Mouse (Mus musculus) CH12.LX (cell line): ENCODE measurements around the gene Ralbp1. TPM values are rescaled to one million over a fixed set of nuclear protein-coding genes. Genes with fewer than 3 reads are reported as not detected.

Source experiments
- DNase-seq: peaks from one replicate; pipeline ENCODE4 v3.0.0-alpha.2; 2013; ENCODE audit errors: extremely low read depth
- H3K27ac ChIP-seq: 2 replicates; pipeline ENCODE4 v1.5.1; 2012; ENCODE audit warnings: low read depth, mild to moderate bottlenecking, control low read depth, moderate library complexity; ENCODE audit not compliant: insufficient read depth
- H3K27me3 ChIP-seq: replicated peaks from 2 replicates; pipeline ENCODE3; 2012; ENCODE audit warnings: inconsistent platforms
- H3K36me3 ChIP-seq, 2 experiments: replicated peaks in 1 of 2; 2 replicates each; pipeline versions ENCODE3 to v1.6.1; 2012; ENCODE audit warnings: inconsistent platforms in 1 of 2, low read length in 1 of 2, mild to moderate bottlenecking in 1 of 2, mixed read lengths in 1 of 2, moderate library complexity in 1 of 2; ENCODE audit not compliant: control insufficient read depth in 1 of 2, insufficient read depth in 1 of 2
- H3K4me1 ChIP-seq, 2 experiments: 2 replicates each; pipeline ENCODE4 v1.6.1; 2012; ENCODE audit warnings: inconsistent platforms in 1 of 2, moderate library complexity in 1 of 2; ENCODE audit not compliant: insufficient read depth in 2 of 2, control insufficient read depth in 1 of 2
- H3K4me2 ChIP-seq: 2 replicates; pipeline ENCODE4 v1.6.1; 2012; ENCODE audit warnings: low read depth, mild to moderate bottlenecking, control low read depth; ENCODE audit not compliant: poor library complexity, insufficient read depth, severe bottlenecking
- H3K4me3 ChIP-seq, 3 experiments: fragments of 150-350 bp in 1 of 3; sonication (generic) in 1 of 3; replicated peaks in 1 of 3; 2 replicates each; pipeline versions ENCODE3 to v1.5.1; 2011 to 2012; ENCODE audit warnings: low read depth in 2 of 3, low read length in 2 of 3, mild to moderate bottlenecking in 2 of 3, moderate library complexity in 2 of 3, control low read depth in 1 of 3, improper control_type of control experiment in 1 of 3, inconsistent platforms in 1 of 3, mixed read lengths in 1 of 3; ENCODE audit not compliant: poor library complexity in 1 of 3
- H3K79me2 ChIP-seq: replicated peaks from 2 replicates; pipeline ENCODE4 v1.6.1; 2012; ENCODE audit warnings: mild to moderate bottlenecking, moderate library complexity; ENCODE audit not compliant: control insufficient read depth, poor library complexity, insufficient read depth, severe bottlenecking; ENCODE audit errors: extremely low read depth
- H3K9ac ChIP-seq: 2 replicates; pipeline ENCODE4 v1.6.1; 2012; ENCODE audit warnings: low read depth, mild to moderate bottlenecking, control low read depth, moderate library complexity; ENCODE audit not compliant: insufficient read depth
- H3K9me3 ChIP-seq: replicated peaks from 2 replicates; pipeline ENCODE3; 2012; ENCODE audit warnings: low read length, inconsistent platforms, mixed read lengths
- BHLHE40 ChIP-seq: IDR thresholded peaks from 2 replicates; pipeline ENCODE4 v1.6.1; 2011; ENCODE audit warnings: mild to moderate bottlenecking, low read depth, low read length, improper control_type of control experiment
- CHD1 ChIP-seq: IDR thresholded peaks from 2 replicates; pipeline ENCODE4 v1.6.1; 2012; ENCODE audit warnings: low read depth, low read length, improper control_type of control experiment, inconsistent platforms
- CHD2 ChIP-seq: IDR thresholded peaks from 2 replicates; pipeline ENCODE4 v1.6.1; 2011; ENCODE audit warnings: low read length, improper control_type of control experiment
- CTCF ChIP-seq, 2 experiments: IDR thresholded peaks in 1 of 2; conservative IDR thresholded peaks in 1 of 2; 2 replicates each; pipeline ENCODE4 v1.5.1; 2011 to 2012; ENCODE audit warnings: low read depth in 2 of 2, low read length in 2 of 2, improper control_type of control experiment in 1 of 2, inconsistent platforms in 1 of 2, mild to moderate bottlenecking in 1 of 2, moderate library complexity in 1 of 2
- ELF1 ChIP-seq: IDR thresholded peaks from 2 replicates; pipeline ENCODE4 v1.6.1; 2014; ENCODE audit warnings: low read depth, mild to moderate bottlenecking, inconsistent platforms, low read length, improper control_type of control experiment
- EP300 ChIP-seq: IDR thresholded peaks from 2 replicates; pipeline ENCODE4 v1.6.1; 2011; ENCODE audit warnings: low read length, improper control_type of control experiment
- ETS1 ChIP-seq: conservative IDR thresholded peaks from 2 replicates; pipeline ENCODE4 v1.6.1; 2012; ENCODE audit warnings: low read depth, mild to moderate bottlenecking, inconsistent platforms, low read length, improper control_type of control experiment, moderate library complexity
- IRF4 ChIP-seq: IDR thresholded peaks from 2 replicates; pipeline ENCODE4 v1.6.1; 2014; ENCODE audit warnings: low read depth, mild to moderate bottlenecking, inconsistent platforms, low read length, improper control_type of control experiment
- JUN ChIP-seq: IDR thresholded peaks from 2 replicates; pipeline ENCODE4 v1.6.1; 2011; ENCODE audit warnings: low read depth, mild to moderate bottlenecking, low read length, improper control_type of control experiment, moderate library complexity; ENCODE audit not compliant: insufficient read depth
- MAFK ChIP-seq: IDR thresholded peaks from 2 replicates; pipeline ENCODE4 v1.6.1; 2011; ENCODE audit warnings: low read length, improper control_type of control experiment; ENCODE audit not compliant: insufficient replicate concordance
- MAX ChIP-seq: IDR thresholded peaks from 2 replicates; pipeline ENCODE4 v1.6.1; 2011; ENCODE audit warnings: low read length, improper control_type of control experiment
- MXI1 ChIP-seq: IDR thresholded peaks from 2 replicates; pipeline ENCODE4 v1.6.1; 2011; ENCODE audit warnings: mild to moderate bottlenecking, low read depth, low read length, improper control_type of control experiment
- MYC ChIP-seq: IDR thresholded peaks from 2 replicates; pipeline ENCODE4 v1.6.1; 2011; ENCODE audit warnings: low read depth, mild to moderate bottlenecking, improper control_type of control experiment, low read length
- NRF1 ChIP-seq: IDR thresholded peaks from 2 replicates; pipeline ENCODE4 v1.6.1; 2014; ENCODE audit warnings: low read depth, mild to moderate bottlenecking, inconsistent platforms, low read length, improper control_type of control experiment, moderate library complexity
- POLR2A ChIP-seq: IDR thresholded peaks from 2 replicates; pipeline ENCODE4 v1.6.1; 2011; ENCODE audit warnings: low read depth, mild to moderate bottlenecking, improper control_type of control experiment, low read length
- RCOR1 ChIP-seq: conservative IDR thresholded peaks from 2 replicates; pipeline ENCODE4 v1.6.1; 2012; ENCODE audit warnings: low read depth, mild to moderate bottlenecking, inconsistent platforms, low read length, improper control_type of control experiment
- SIN3A ChIP-seq: IDR thresholded peaks from 2 replicates; pipeline ENCODE4 v1.6.1; 2012; ENCODE audit warnings: low read length, improper control_type of control experiment, inconsistent platforms
- TBP ChIP-seq: conservative IDR thresholded peaks from 2 replicates; pipeline ENCODE4 v1.6.1; 2011; ENCODE audit warnings: low read depth, low read length, improper control_type of control experiment
- TCF12 ChIP-seq: IDR thresholded peaks from 2 replicates; pipeline ENCODE4 v1.6.1; 2014; ENCODE audit warnings: low read depth, mild to moderate bottlenecking, inconsistent platforms, low read length, improper control_type of control experiment
- USF1 ChIP-seq: IDR thresholded peaks from 2 replicates; pipeline ENCODE4 v1.6.1; 2014; ENCODE audit warnings: low read depth, mild to moderate bottlenecking, inconsistent platforms, low read length, improper control_type of control experiment
- USF2 ChIP-seq: conservative IDR thresholded peaks from 2 replicates; pipeline ENCODE4 v1.6.1; 2011; ENCODE audit warnings: low read depth, low read length, improper control_type of control experiment
- ZKSCAN1 ChIP-seq: IDR thresholded peaks from 2 replicates; pipeline ENCODE4 v1.6.1; 2012; ENCODE audit warnings: low read depth, inconsistent platforms, low read length, improper control_type of control experiment, borderline replicate concordance
- ZNF384 ChIP-seq: IDR thresholded peaks from 2 replicates; pipeline ENCODE4 v1.6.1; 2012; ENCODE audit warnings: low read depth, low read length, improper control_type of control experiment, inconsistent platforms
- dilution Hi-C: fragments of 300-500 bp; cut with MboI; formaldehyde crosslinking; loops from 2 replicates; pipeline ENCODE4 v1.14.3; 2020; ENCODE audit warnings: low sequenced_read_pairs; ENCODE audit not compliant: extremely low pct_unique_long_range_greater_than_20kb, extremely low pct_ligation_motif_present
- in situ Hi-C: fragments of 300-500 bp; cut with MboI; formaldehyde crosslinking; loops from 3 replicates; pipeline ENCODE4 v1.14.3; 2019; ENCODE audit warnings: low sequenced_read_pairs, low pct_ligation_motif_present, low pct_unique_long_range_greater_than_20kb, mixed read lengths
- polyA plus RNA-seq: library from polyadenylated mRNA; unstranded; fragments of >175 nt; gene quantifications from 2 replicates; pipeline ENCODE4 v1.2.1, GENCODE M21; 2012; ENCODE audit warnings: low read depth; ENCODE audit not compliant: insufficient read length
- total RNA-seq, 2 experiments: library from RNA; depleted of rRNA; stranded (reverse); fragments of 300-350 nt in 1 of 2; fragments of >200 nt in 1 of 2; gene quantifications; 2 replicates each; pipeline ENCODE4 v1.2.3; 2012 to 2014

Ralbp1 gene
- total and polyA plus RNA-seq, 3 experiments: 25.3 to 27.2 (median 26.5) TPM

DNA sequence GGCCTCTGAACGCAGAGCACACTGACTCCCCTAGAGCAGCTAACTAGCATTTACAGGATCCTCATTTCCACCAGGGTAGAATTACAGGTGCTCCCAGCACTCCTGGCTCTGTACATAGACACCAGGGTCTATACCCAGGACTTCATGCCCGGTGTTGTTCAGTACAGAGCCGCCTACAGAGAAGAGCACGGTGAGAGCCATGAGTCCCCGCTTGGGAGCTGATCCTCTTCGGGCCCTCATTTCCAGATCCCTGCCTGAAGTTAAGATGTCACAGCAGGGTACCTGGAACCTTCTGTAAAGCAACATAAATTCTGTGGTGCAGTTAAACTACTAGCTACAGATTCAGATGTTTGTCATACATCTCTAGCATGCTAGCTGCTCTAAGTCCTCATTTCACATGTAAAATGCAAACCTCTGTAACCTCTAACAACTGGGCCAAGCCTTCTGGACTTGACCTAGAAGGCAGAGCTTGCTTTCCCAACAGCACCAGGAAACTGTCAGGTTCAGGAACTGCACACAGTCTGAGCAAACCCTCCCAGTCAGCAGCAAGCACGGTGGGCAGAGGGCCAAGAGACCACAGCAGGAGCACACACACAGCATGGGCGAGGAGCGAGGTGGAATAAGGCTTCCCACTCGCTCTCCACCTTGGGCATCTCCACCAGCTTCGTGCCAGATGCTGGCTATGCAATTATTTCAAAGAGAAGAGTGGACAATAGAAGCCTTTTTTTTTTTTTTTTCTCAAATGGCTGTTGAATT, 37.7 kb downstream of the Ralbp1 start:
- Histone ChIP-seq H3K79me2 (no peaks in the 10 kb centered on the region), H3K4me3 (no peak overlapping the region), H3K36me3 (peaks cover 25 to 78% of the 10 kb centered on the region in 2 experiments), H3K4me1 (peaks cover 7 to 42% of the 10 kb centered on the region in 2 experiments), H3K4me2 (no peak overlapping the region), H3K27ac (no peak overlapping the region), H3K9ac (no peak overlapping the region), H3K9me3 (no peaks in the 10 kb centered on the region)
- in situ Hi-C loops: no loop called here
- no peak for DNase-seq
- TF ChIP-seq CTCF (conservative IDR thresholded peaks at IDR 0.05 in 1 of 2, IDR thresholded peaks at IDR 0.05 in 1 of 2; ENCODE audit: low read depth in 2 of 2, low read length in 2 of 2) (no peak), RCOR1 (no peak), CHD1 (no peak), IRF4 (no peak), JUN (no peak), ELF1 (no peak), MXI1 (no peak), POLR2A (no peak), ETS1 (no peak), TBP (no peak), ZNF384 (no peak), BHLHE40 (no peak), NRF1 (no peak), TCF12 (no peak)
- TF ChIP-seq, all 38 proteins: peak for 0
- dilution Hi-C loops: no loop called here
- H3K27me3 ChIP-seq: no peaks in the 10 kb centered on the region

DNA sequence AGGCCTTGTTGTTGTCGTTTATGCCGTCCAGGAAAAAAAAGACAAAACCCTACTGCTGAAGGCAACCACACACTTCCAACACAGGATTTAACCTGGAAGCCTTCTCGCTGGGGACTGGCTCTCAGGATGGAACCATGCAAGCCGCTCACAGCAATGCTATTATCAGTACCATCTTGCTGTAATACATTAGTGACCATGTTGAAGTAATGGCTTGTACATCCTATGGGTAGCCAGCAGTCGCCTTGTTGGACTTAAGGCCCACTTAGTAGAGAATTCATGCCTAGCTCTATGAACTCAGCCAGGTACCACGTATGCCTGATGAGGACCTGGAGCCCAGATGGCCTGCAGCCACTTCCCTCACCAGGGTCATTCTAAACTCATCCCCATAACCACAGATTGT, 40.2 kb downstream of the Ralbp1 start:
- Histone ChIP-seq H3K9ac (no peak overlapping the region), H3K36me3 (peaks cover 37 to 77% of the 10 kb centered on the region in 2 experiments)
- in situ Hi-C loops: no loop called here

More for the DNA sequence above, 40.2 kb downstream of the Ralbp1 start:
- dilution Hi-C loops: no loop called here
- H3K79me2 ChIP-seq: no peaks in the 10 kb centered on the region
- TF ChIP-seq SIN3A: no peak
- no peak for TF ChIP-seq MAX
- TF ChIP-seq ZKSCAN1: no peak
- no peak for TF ChIP-seq RCOR1
- no peak for TF ChIP-seq USF2
- no peak for TF ChIP-seq MAFK
- no peak for TF ChIP-seq EP300
- no peak for TF ChIP-seq IRF4
- no peak for TF ChIP-seq BHLHE40
- no peak for TF ChIP-seq MYC
- no peak for TF ChIP-seq ZNF384
- TF ChIP-seq JUN: no peak
- no peak for TF ChIP-seq CHD2
- no peak for TF ChIP-seq USF1
- TF ChIP-seq TBP: no peak
- H3K27me3 ChIP-seq: no peaks in the 10 kb centered on the region
- H3K4me1 ChIP-seq: peaks cover 2 to 29% of the 10 kb centered on the region in 2 experiments
- no peak overlapping the region for H3K4me3 ChIP-seq
- H3K4me2 ChIP-seq: no peak overlapping the region
- no peak overlapping the region for H3K27ac ChIP-seq
- no peak for DNase-seq
- H3K9me3 ChIP-seq: no peaks in the 10 kb centered on the region
